Mouse (Mus musculus) C2C12 (cell line): ENCODE measurements around the gene Mrgpra9. TPM values are rescaled to one million over a fixed set of nuclear protein-coding genes. Genes with fewer than 3 reads are reported as not detected.
"Not testable (repeated sequence)": the region's sequence is repeated elsewhere in the genome, so short reads cannot be mapped to it uniquely, and the experiment has no call there.

Experiments
- H3K27me3 ChIP-seq: one replicate; pipeline ENCODE4 v1.6.1; 2011; ENCODE audit not compliant: control insufficient read depth, insufficient read depth, insufficient read length
- H3K36me3 ChIP-seq: one replicate; pipeline ENCODE4 v1.6.1; 2011; ENCODE audit not compliant: control insufficient read depth, insufficient read depth
- H3K4me3 ChIP-seq: one replicate; pipeline ENCODE4 v1.5.1; 2011; ENCODE audit warnings: mild to moderate bottlenecking, control low read depth; ENCODE audit not compliant: poor library complexity, insufficient read depth, severe bottlenecking
- H3K79me2 ChIP-seq: one replicate; pipeline ENCODE4 v1.6.1; 2011; ENCODE audit not compliant: control insufficient read depth, insufficient read depth
- H3K79me3 ChIP-seq: one replicate; pipeline ENCODE4 v1.6.1; 2011; ENCODE audit warnings: low read depth, control low read depth
- H3ac ChIP-seq: one replicate; pipeline ENCODE3; 2011; ENCODE audit warnings: low read depth; ENCODE audit not compliant: control insufficient read depth, insufficient read length
- CEBPB ChIP-seq: IDR thresholded peaks from one replicate; pipeline ENCODE4 v1.6.1; 2011; ENCODE audit warnings: low read depth, mild to moderate bottlenecking, control low read depth, moderate library complexity
- CTCF ChIP-seq: IDR thresholded peaks from one replicate; pipeline ENCODE4 v1.5.1; 2011; ENCODE audit not compliant: control insufficient read depth, insufficient read depth, insufficient read length
- FOSL1 ChIP-seq: IDR thresholded peaks from one replicate; pipeline ENCODE4 v1.8.0; 2011; ENCODE audit warnings: mild to moderate bottlenecking, low read length; ENCODE audit not compliant: poor library complexity, insufficient read depth, severe bottlenecking
- MAX ChIP-seq: IDR thresholded peaks from one replicate; pipeline ENCODE4 v1.6.1; 2011; ENCODE audit warnings: mild to moderate bottlenecking, control low read depth
- MYOD1 ChIP-seq: IDR thresholded peaks from one replicate; pipeline ENCODE4 v1.6.1; 2011; ENCODE audit warnings: low read depth; ENCODE audit not compliant: control insufficient read depth, insufficient read length
- MYOG ChIP-seq: IDR thresholded peaks from one replicate; pipeline ENCODE4 v1.6.1; 2011; ENCODE audit not compliant: control insufficient read depth, insufficient read length; ENCODE audit errors: extremely low read depth
- USF1 ChIP-seq: IDR thresholded peaks from one replicate; pipeline ENCODE4 v1.6.1; 2011; ENCODE audit warnings: low read depth, mild to moderate bottlenecking, control low read depth, moderate library complexity
- long read RNA-seq, 2 experiments: library from polyadenylated mRNA; unstranded; transcript quantifications; one replicate each; pipeline ENCODE4 v2.0.0; 2019 to 2020
- polyA plus RNA-seq: library from polyadenylated mRNA; unstranded; fragments of >200 nt; fragmentation: generic; extraction: Trizol; gene quantifications from one replicate; pipeline ENCODE4 v1.2.1, GENCODE M21; 2012; ENCODE audit warnings: missing spikeins

Gene Mrgpra9
- not detected for polyA plus RNA-seq
- long read RNA-seq, experiment 1: 0 reads
- long read RNA-seq, experiment 2: 0 reads

GRCm38 (mm10) chr7:47252770-47253169 lies at the start of gene Mrgpra9:
Mrgpra9 (minus strand) TSS chr7:47252848.
- no peaks in the 10 kb centered on the region for H3K79me2 ChIP-seq
- TF ChIP-seq CEBPB (no peak), MYOD1 (no peak), MYOG (no peak), USF1 (no peak), MAX (no peak), CTCF (no peak), FOSL1 (no peak)
- no peaks in the 10 kb centered on the region for H3K27me3 ChIP-seq
- no peak within 1 kb of the TSS for H3K4me3 ChIP-seq
- H3ac ChIP-seq: no peak within 1 kb of the TSS
- no peaks in the 10 kb centered on the region for H3K36me3 ChIP-seq
- no peaks in the 10 kb centered on the region for H3K79me3 ChIP-seq

- not testable (repeated sequence) for H3K27me3 ChIP-seq, H3K79me2 ChIP-seq, H3K4me3 ChIP-seq, H3K79me3 ChIP-seq, H3ac ChIP-seq, H3K36me3 ChIP-seq
Measured at GRCm38 (mm10) chr7:47299612-47300011, 47.0 kb upstream of the Mrgpra9 start.

GRCm38 (mm10) chr7:47271547-47271946 lies 18.9 kb upstream of the Mrgpra9 start:
- H3K79me2 ChIP-seq, H3K4me3 ChIP-seq, H3K79me3 ChIP-seq, H3K27me3 ChIP-seq, H3ac ChIP-seq, H3K36me3 ChIP-seq: not testable (repeated sequence)

GRCm38 (mm10) chr7:47244658-47245057 lies 8.0 kb downstream of the Mrgpra9 start:
- Histone ChIP-seq H3K36me3 (no peaks in the 10 kb centered on the region), H3K4me3 (no peak overlapping the region), H3K79me3 (no peaks in the 10 kb centered on the region), H3K79me2 (no peaks in the 10 kb centered on the region), H3K27me3 (no peaks in the 10 kb centered on the region), H3ac (no peak overlapping the region)
- TF ChIP-seq MYOD1 (no peak), CTCF (no peak), MYOG (no peak), CEBPB (no peak), FOSL1 (no peak), MAX (no peak), USF1 (no peak)

- no peaks in the 10 kb centered on the region for H3K27me3 ChIP-seq
- no peak within 1 kb of the TSS for H3K4me3 ChIP-seq
- H3ac ChIP-seq: no peak within 1 kb of the TSS
- H3K36me3 ChIP-seq: no peaks in the 10 kb centered on the region
- no peaks in the 10 kb centered on the region for H3K79me3 ChIP-seq
- H3K79me2 ChIP-seq: no peaks in the 10 kb centered on the region
- TF ChIP-seq CEBPB (no peak), MYOG (no peak), CTCF (no peak), MAX (no peak), MYOD1 (no peak), USF1 (no peak), FOSL1 (no peak)
Measured at GRCm38 (mm10) chr7:47204830-47205229, 47.8 kb downstream of the Mrgpra9 start, which contains the start of gene Mrgpra6. Mrgpra6 (minus strand) TSS chr7:47204920.

GRCm38 (mm10) chr7:47195271-47195670 lies 57.4 kb downstream of the Mrgpra9 start:
- H3K79me3 ChIP-seq: no peaks in the 10 kb centered on the region
- no peak for TF ChIP-seq USF1
- TF ChIP-seq MAX: no peak
- TF ChIP-seq MYOD1: no peak
- no peak for TF ChIP-seq FOSL1
- TF ChIP-seq CTCF: no peak
- TF ChIP-seq MYOG: no peak
- TF ChIP-seq CEBPB: no peak
- no peaks in the 10 kb centered on the region for H3K36me3 ChIP-seq
- no peaks in the 10 kb centered on the region for H3K79me2 ChIP-seq
- no peak overlapping the region for H3K4me3 ChIP-seq
- H3ac ChIP-seq: no peak overlapping the region
- H3K27me3 ChIP-seq: no peaks in the 10 kb centered on the region

Other genes starting within 250 kb of the Mrgpra9 start
- 5.3 TPM for gene Spty2d1, start 244.4 kb downstream of the Mrgpra9 start, polyA plus RNA-seq
- 6.8 TPM for gene Tmem86a, start 202.2 kb downstream of the Mrgpra9 start, polyA plus RNA-seq
- 0.16 TPM for gene Ptpn5, start 119.2 kb downstream of the Mrgpra9 start, polyA plus RNA-seq
- not detected for gene Mrgpra6, start 47.9 kb downstream of the Mrgpra9 start, polyA plus RNA-seq
- not detected for gene Mrgpra1, start 101.4 kb upstream of the Mrgpra9 start, polyA plus RNA-seq
- gene Mrgpra2a, start 199.3 kb upstream of the Mrgpra9 start, polyA plus RNA-seq: not detected